Mouse (Mus musculus) heart, embryonic 12.5 days (tissue): ENCODE results near the gene Dock6. TPM values are rescaled to one million over a fixed set of nuclear protein-coding genes. Genes with fewer than 3 reads are reported as not detected.

ENCODE experiments used
- microRNA-seq: library from miRNA; unstranded; fragments of <30 nt; microRNA quantifications from one replicate; pipeline ENCODE4, GENCODE M21; 2017
- polyA plus RNA-seq: library from polyadenylated mRNA; unstranded; fragments of >200 nt; fragmentation: Nextera tagmentation; extraction: Ambion mirVana; gene quantifications from 2 replicates; pipeline ENCODE4 v1.2.1, GENCODE M21; 2016

Gene Dock6
- polyA plus RNA-seq, 1 experiment from 2014 or later: 52.3 TPM

Small RNAs within 50 kb of the gene (microRNA-seq; reads per million reads assigned to microRNA genes)
- 8.3 reads per million, percentile 22 among the genes with 10 or more reads in this experiment for gene Mir7083

Other genes starting within 250 kb of the Dock6 start
- gene Smarca4, start 236.5 kb downstream of the Dock6 start, polyA plus RNA-seq: 76.0 and 78.5 TPM in 2 replicates
- 26.0 and 30.8 TPM in 2 replicates for gene Ldlr, start 129.2 kb downstream of the Dock6 start, polyA plus RNA-seq
- 84.5 and 86.8 TPM in 2 replicates for gene Spc24, start 92.3 kb downstream of the Dock6 start, polyA plus RNA-seq
- 18.9 and 19.9 TPM in 2 replicates for gene Kank2, start 53.9 kb downstream of the Dock6 start, polyA plus RNA-seq
- 1.7 and 1.9 TPM in 2 replicates for gene Angptl8, start 17.1 kb downstream of the Dock6 start, polyA plus RNA-seq
- gene Rab3d, start 65.6 kb upstream of the Dock6 start, polyA plus RNA-seq: 10.5 and 12.2 TPM in 2 replicates
- 2.7 and 3.8 TPM in 2 replicates for gene Ccdc159, start 74.8 kb upstream of the Dock6 start, polyA plus RNA-seq
- gene Tmem205, start 74.9 kb upstream of the Dock6 start, polyA plus RNA-seq: 38.3 and 38.4 TPM in 2 replicates
- gene Plppr2, start 84.4 kb upstream of the Dock6 start, polyA plus RNA-seq: 8.2 and 8.4 TPM in 2 replicates
- 4.8 and 5.8 TPM in 2 replicates for gene Swsap1, start 103.1 kb upstream of the Dock6 start, polyA plus RNA-seq
- gene Epor, start 110.9 kb upstream of the Dock6 start, polyA plus RNA-seq: 10.9 and 12.0 TPM in 2 replicates
- 1.7 and 2.0 TPM in 2 replicates for gene Rgl3, start 136.8 kb upstream of the Dock6 start, polyA plus RNA-seq
- gene Ccdc151, start 150.0 kb upstream of the Dock6 start, polyA plus RNA-seq: 0.17 and 0.29 TPM in 2 replicates
- gene Prkcsh, start 150.2 kb upstream of the Dock6 start, polyA plus RNA-seq: 79.5 and 81.4 TPM in 2 replicates
- gene Elavl3, start 199.4 kb upstream of the Dock6 start, polyA plus RNA-seq: 0.13 and 0.40 TPM in 2 replicates
- gene Gm49318, start 218.6 kb upstream of the Dock6 start, polyA plus RNA-seq: not detected in 2 replicates
- gene Zfp653, start 218.7 kb upstream of the Dock6 start, polyA plus RNA-seq: 9.8 and 10.0 TPM in 2 replicates
- gene Ecsit, start 232.8 kb upstream of the Dock6 start, polyA plus RNA-seq: 49.3 and 51.4 TPM in 2 replicates
- 391 and 421 TPM in 2 replicates for gene Cnn1, start 246.6 kb upstream of the Dock6 start, polyA plus RNA-seq